Mouse (Mus musculus) kidney, embryonic 14.5 days (tissue): ENCODE data around the gene Pkib. TPM values are rescaled to one million over a fixed set of nuclear protein-coding genes. Genes with fewer than 3 reads are reported as not detected.

ENCODE experiments used
- ATAC-seq: fragments of 200-750 bp; cut with Nextera tagmentation; 2 replicates; pipeline ENCODE4 v1.8.0; 2017; ENCODE audit warnings: moderate number of reproducible peaks, mild to moderate bottlenecking, moderate TSS enrichment, moderate library complexity; ENCODE audit not compliant: low FRiP score, low TSS enrichment
- H3K27ac ChIP-seq: fragments of 300-500 bp; sonication (generic); 2 replicates; pipeline ENCODE4 v1.5.1; 2014; ENCODE audit warnings: low read depth, mild to moderate bottlenecking, low read length, moderate library complexity, mixed read lengths
- H3K27me3 ChIP-seq: fragments of 300-500 bp; sonication (generic); 2 replicates; pipeline ENCODE4 v1.6.1; 2014; ENCODE audit warnings: mild to moderate bottlenecking, low read length; ENCODE audit not compliant: control insufficient read depth, insufficient read depth
- H3K36me3 ChIP-seq: fragments of 300-500 bp; sonication (generic); 2 replicates; pipeline ENCODE4 v1.6.1; 2014; ENCODE audit warnings: low read length, mixed read lengths; ENCODE audit not compliant: control insufficient read depth, insufficient read depth
- H3K4me1 ChIP-seq: fragments of 300-500 bp; sonication (generic); 2 replicates; pipeline ENCODE4 v1.6.1; 2014; ENCODE audit warnings: low read length, mixed read lengths; ENCODE audit not compliant: control insufficient read depth, insufficient read depth
- H3K4me2 ChIP-seq: fragments of 300-500 bp; sonication (generic); replicated peaks from 2 replicates; pipeline ENCODE4 v1.6.1; 2014; ENCODE audit warnings: low read depth, mild to moderate bottlenecking, low read length
- H3K4me3 ChIP-seq: fragments of 300-500 bp; sonication (generic); 2 replicates; pipeline ENCODE4 v1.5.1; 2014; ENCODE audit warnings: mild to moderate bottlenecking, low read length
- H3K9ac ChIP-seq: fragments of 300-500 bp; sonication (generic); 2 replicates; pipeline ENCODE4 v1.6.1; 2014; ENCODE audit warnings: low read depth, mild to moderate bottlenecking, low read length, moderate library complexity
- H3K9me3 ChIP-seq: fragments of 300-500 bp; sonication (generic); 2 replicates; pipeline ENCODE4 v1.6.1; 2016; ENCODE audit warnings: low read length; ENCODE audit not compliant: control insufficient read depth
- WGBS: fragments of 180-500 bp; shearing (Covaris S2); extraction: QIAGEN DNeasy Blood & Tissue Kit; methylation state at CpG from one replicate; pipeline ENCODE4 v1.1.7; 2014; 5-methylcytosine and 5-hydroxymethylcytosine counted together
- polyA plus RNA-seq: library from polyadenylated mRNA; unstranded; fragments of >200 nt; fragmentation: Nextera tagmentation; extraction: Ambion mirVana; gene quantifications from 2 replicates; pipeline ENCODE4 v1.2.1, GENCODE M21; 2014

Pkib gene
- polyA plus RNA-seq, 1 experiment from 2014 or later, result 4.8 TPM

GRCm38 (mm10) chr10:57702246-57702645, 70.5 kb downstream of the Pkib start:
- Histone ChIP-seq H3K4me1 (no peaks in the 10 kb centered on the region), H3K9me3 (no peaks in the 10 kb centered on the region), H3K4me3 (no peak overlapping the region), H3K27ac (no peak overlapping the region), H3K27me3 (no peaks in the 10 kb centered on the region), H3K36me3 (no peaks in the 10 kb centered on the region), H3K4me2 (no peak overlapping the region), H3K9ac (no peak overlapping the region)
- ATAC-seq, result no peak
- WGBS, result 81% methylated on average over 4 of the region's 4 CpGs

DNA sequence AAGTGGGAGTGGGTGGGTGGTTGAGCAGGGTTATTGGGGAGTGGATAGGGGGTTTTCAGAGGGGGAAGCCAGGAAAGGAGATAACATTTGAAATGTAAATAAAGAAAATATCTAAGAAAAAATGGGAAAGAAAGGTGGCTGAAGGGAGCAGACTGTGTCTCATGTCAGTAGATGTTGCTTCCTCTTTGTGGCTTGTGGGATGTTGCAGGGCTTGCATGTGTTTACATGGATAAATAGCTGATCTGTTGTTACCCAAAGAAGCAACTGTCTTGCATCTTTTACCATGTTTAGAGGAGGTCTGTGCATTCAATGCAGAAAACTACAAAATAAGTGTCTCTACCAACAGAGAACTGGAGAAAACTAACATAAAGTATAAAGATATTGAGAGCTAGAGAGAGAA, 89.3 kb downstream of the Pkib start:
- no peaks in the 10 kb centered on the region for H3K4me1 ChIP-seq
- no peaks in the 10 kb centered on the region for H3K9me3 ChIP-seq
- H3K4me2 ChIP-seq, result no peak overlapping the region
- no peak overlapping the region for H3K4me3 ChIP-seq
- no peak overlapping the region for H3K9ac ChIP-seq
- H3K27me3 ChIP-seq, result no peaks in the 10 kb centered on the region
- ATAC-seq, result no peak
- no peak overlapping the region for H3K27ac ChIP-seq
- no peaks in the 10 kb centered on the region for H3K36me3 ChIP-seq

DNA sequence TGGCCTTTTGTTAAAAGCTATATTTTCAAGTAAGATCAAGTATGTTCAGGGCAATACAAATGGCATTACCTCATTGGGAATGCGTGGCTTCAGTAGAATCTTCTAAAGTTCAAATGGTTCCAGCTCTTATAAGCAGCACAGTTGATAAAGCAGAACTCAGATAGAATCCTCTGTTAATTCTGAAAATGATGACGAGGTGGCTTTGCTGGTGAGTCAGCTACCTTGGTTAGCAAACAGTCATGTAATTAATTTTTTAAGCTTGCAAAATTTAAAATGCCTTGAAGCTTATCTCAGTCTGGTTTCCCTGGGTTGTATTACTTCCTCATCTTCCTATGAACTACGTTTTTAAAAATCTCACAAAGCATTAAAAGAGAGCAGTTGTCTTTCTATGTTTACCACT, 90.6 kb downstream of the Pkib start:
- Histone ChIP-seq H3K4me3 (no peak overlapping the region), H3K4me2 (no peak overlapping the region), H3K4me1 (no peaks in the 10 kb centered on the region), H3K36me3 (no peaks in the 10 kb centered on the region), H3K27me3 (no peaks in the 10 kb centered on the region), H3K9me3 (no peaks in the 10 kb centered on the region), H3K27ac (no peak overlapping the region), H3K9ac (no peak overlapping the region)
- whole genome bisulfite sequencing, result 71% methylated on average over 3 of the region's 3 CpGs
- no peak for ATAC-seq

- no peak overlapping the region for H3K27ac ChIP-seq
- no peak for ATAC-seq
- no peaks in the 10 kb centered on the region for H3K4me1 ChIP-seq
- H3K4me3 ChIP-seq, result no peak overlapping the region
- H3K9me3 ChIP-seq, result no peaks in the 10 kb centered on the region
- no peak overlapping the region for H3K9ac ChIP-seq
- 76% methylated on average over 8 of the region's 8 CpGs for WGBS
- H3K36me3 ChIP-seq, result no peaks in the 10 kb centered on the region
- H3K4me2 ChIP-seq, result no peak overlapping the region
- no peaks in the 10 kb centered on the region for H3K27me3 ChIP-seq
These were observed 95.9 kb downstream of the Pkib start for GRCm38 (mm10) chr10:57727666-57728065.

GRCm38 (mm10) chr10:57731672-57732071, 99.9 kb downstream of the Pkib start:
- H3K9me3 ChIP-seq, result no peaks in the 10 kb centered on the region
- 92% methylated on average over 3 of the region's 3 CpGs for WGBS
- H3K4me1 ChIP-seq, result no peaks in the 10 kb centered on the region
- no peak overlapping the region for H3K4me2 ChIP-seq
- H3K27me3 ChIP-seq, result no peaks in the 10 kb centered on the region
- no peak for ATAC-seq
- H3K9ac ChIP-seq, result no peak overlapping the region
- H3K4me3 ChIP-seq, result no peak overlapping the region
- H3K36me3 ChIP-seq, result no peaks in the 10 kb centered on the region
- H3K27ac ChIP-seq, result no peak overlapping the region

DNA sequence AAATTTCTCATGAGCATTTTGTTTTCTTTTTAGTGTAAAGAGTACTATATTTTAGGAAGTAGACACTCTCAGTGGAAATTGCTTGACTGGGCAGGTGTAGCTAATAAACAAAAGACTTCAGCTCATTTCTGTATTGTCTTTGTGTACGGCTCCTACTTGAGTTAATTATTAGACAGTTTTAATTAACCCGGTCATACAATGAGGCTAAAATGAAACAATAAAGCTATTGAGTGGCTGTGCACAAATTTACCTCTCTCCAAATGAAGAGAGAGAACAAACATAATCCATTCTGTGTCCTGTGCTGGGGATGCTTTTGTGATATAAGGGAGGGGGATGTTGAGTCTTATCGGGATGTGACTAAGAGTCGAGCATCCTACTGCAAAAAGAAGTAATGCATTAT, 109.0 kb downstream of the Pkib start:
- no peaks in the 10 kb centered on the region for H3K9me3 ChIP-seq
- ATAC-seq, result peak; percentile 48; the same call in 1 of the 2 replicates

DNA sequence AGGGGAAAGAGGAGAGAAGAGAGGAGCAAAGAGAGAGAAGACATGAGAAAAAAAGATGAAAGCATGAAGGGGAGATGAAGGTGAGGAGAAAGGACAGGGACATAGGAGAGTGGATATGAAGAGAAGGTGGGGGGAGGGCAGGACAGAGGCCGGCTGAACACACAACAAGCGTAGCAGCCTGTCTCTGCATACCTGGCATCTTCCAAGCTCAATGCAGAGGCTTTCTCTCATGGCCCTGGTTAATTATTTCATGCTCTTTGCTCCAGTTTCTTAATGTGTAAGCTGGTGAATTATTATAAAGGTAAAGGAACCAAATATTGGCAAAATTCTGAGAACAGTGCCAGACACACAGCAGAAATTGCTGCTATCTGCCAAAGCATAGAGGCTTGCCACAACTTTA, 109.6 kb downstream of the Pkib start:
- no peak for ATAC-seq
- no peak overlapping the region for H3K4me3 ChIP-seq
- no peak overlapping the region for H3K27ac ChIP-seq
- H3K9me3 ChIP-seq, result no peaks in the 10 kb centered on the region
- H3K36me3 ChIP-seq, result no peaks in the 10 kb centered on the region
- H3K9ac ChIP-seq, result no peak overlapping the region
- WGBS, result 49% methylated on average over 2 of the region's 2 CpGs
- no peak overlapping the region for H3K4me2 ChIP-seq
- no peaks in the 10 kb centered on the region for H3K27me3 ChIP-seq
- H3K4me1 ChIP-seq, result no peaks in the 10 kb centered on the region

More for the DNA sequence above, 109.0 kb downstream of the Pkib start:
- no peak overlapping the region for H3K4me2 ChIP-seq
- no peak overlapping the region for H3K27ac ChIP-seq
- H3K27me3 ChIP-seq, result no peaks in the 10 kb centered on the region
- H3K4me1 ChIP-seq, result no peaks in the 10 kb centered on the region
- H3K36me3 ChIP-seq, result no peaks in the 10 kb centered on the region
- no peak overlapping the region for H3K9ac ChIP-seq
- WGBS, result 64% methylated on average over 4 of the region's 4 CpGs
- no peak overlapping the region for H3K4me3 ChIP-seq

- ATAC-seq, result no peak
- Histone ChIP-seq H3K4me3 (no peak overlapping the region), H3K4me2 (no peak overlapping the region), H3K27ac (no peak overlapping the region), H3K9me3 (no peaks in the 10 kb centered on the region), H3K4me1 (no peaks in the 10 kb centered on the region), H3K27me3 (no peaks in the 10 kb centered on the region), H3K9ac (no peak overlapping the region), H3K36me3 (no peaks in the 10 kb centered on the region)
- WGBS, result 70% methylated on average over 7 of the region's 7 CpGs
These were observed 111.3 kb downstream of the Pkib start for GRCm38 (mm10) chr10:57743045-57743444.

DNA sequence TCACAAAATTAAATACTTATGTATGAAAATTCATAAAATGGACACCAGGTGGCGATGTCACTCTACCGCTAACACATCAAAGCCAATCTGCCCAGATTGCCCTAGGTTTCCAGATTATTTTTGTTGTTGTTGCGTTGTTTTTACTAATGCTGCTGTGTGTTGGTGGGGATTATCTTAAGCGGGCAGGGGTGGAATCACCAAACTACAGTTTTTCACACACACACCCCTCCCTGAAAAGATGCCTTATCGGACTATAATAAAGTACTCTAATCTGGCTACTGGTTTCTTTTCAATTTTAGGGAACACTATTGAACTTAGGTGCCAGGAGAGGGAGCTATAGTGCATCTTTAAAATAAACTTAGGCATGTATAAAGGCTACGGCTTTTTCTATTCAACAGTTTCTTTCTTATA, 111.8 kb downstream of the Pkib start:
- Histone ChIP-seq H3K27me3 (no peaks in the 10 kb centered on the region), H3K27ac (no peak overlapping the region), H3K9me3 (no peaks in the 10 kb centered on the region), H3K4me3 (peak overlapping the region; percentile 27; the same call in 1 of the 2 replicates), H3K4me2 (peak overlapping the region; percentile 38; the same call in 1 of the 2 replicates), H3K36me3 (no peaks in the 10 kb centered on the region), H3K9ac (no peak overlapping the region), H3K4me1 (no peaks in the 10 kb centered on the region)
- WGBS, result 5% methylated on average over 6 of the region's 6 CpGs
- ATAC-seq, result peak; percentile 74; the same call in 1 of the 2 replicates
